Mouse (Mus musculus) G1E-ER4 (cell line): ENCODE results near the gene Dhx32. TPM values are rescaled to one million over a fixed set of nuclear protein-coding genes. Genes with fewer than 3 reads are reported as not detected.

Experiments used
- GATA1 ChIP-seq: IDR thresholded peaks from one replicate; pipeline ENCODE4 v1.8.0; 2012; ENCODE audit warnings: low read length, inconsistent platforms
- polyA plus RNA-seq: library from polyadenylated mRNA; stranded (reverse); fragments of >175 nt; gene quantifications from 2 replicates; pipeline ENCODE4 v1.2.3, GENCODE M21; 2012

Gene Dhx32
- polyA plus RNA-seq: 6.1 and 10.5 TPM in 2 replicates

DNA sequence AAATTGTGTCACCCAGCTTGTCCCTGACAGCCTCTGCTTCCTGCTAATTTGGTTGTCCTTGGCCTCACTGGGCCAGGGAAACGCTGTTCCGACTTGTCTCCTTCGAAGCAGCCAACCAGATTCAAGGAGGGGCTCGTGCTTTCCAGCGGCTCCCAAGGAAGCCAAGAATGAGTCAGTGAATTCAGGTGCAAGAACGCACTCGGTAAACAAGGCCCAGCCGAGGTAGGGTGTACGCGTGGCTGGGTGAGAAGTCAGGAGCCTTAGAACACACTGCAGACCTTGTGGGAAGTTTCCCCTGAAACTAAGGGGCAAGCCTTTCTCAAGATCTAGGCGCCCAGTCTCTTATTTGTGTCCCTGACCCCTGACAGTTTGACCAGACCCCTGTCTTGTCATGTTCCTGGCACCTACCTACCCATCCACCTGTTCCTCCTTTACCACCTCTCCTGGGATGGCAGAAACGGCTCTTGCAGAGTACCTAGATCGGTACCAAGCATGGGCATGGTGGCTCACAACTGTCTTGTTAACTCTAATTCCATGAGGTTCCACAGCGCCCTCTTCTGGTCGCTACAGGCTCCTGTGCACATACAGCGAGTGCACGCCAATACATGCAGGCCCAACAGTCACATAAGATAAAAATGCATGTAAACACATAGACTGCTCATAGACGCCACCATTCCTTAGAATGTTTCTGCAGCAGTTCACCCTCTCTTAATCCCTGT lies at the start of gene Dhx32:
Gene Dhx32, minus strand, starts transcription at position 10 of the 719 bp plus-strand sequence.
- TF ChIP-seq GATA1: no peak

DNA sequence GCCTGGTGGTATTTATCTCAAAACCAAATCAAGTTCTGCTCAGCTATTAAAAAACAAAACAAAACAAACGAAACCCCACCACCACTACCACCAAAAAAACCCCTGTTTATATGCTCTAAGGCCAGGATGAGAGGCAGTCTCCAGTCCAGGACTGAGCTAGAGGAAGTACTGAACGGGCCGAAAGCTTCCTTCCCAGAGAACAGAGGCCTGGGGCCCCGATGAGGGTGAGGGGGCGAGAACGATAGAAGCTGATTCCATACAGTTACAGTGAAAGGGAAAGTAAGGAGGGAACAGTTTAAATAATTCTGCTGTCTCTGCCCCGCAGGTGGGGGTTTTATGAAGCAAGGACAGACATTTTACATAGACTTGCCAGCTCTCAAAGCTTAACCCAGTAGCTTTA lies 47.1 kb upstream of the Dhx32 start:
- no peak for TF ChIP-seq GATA1

DNA sequence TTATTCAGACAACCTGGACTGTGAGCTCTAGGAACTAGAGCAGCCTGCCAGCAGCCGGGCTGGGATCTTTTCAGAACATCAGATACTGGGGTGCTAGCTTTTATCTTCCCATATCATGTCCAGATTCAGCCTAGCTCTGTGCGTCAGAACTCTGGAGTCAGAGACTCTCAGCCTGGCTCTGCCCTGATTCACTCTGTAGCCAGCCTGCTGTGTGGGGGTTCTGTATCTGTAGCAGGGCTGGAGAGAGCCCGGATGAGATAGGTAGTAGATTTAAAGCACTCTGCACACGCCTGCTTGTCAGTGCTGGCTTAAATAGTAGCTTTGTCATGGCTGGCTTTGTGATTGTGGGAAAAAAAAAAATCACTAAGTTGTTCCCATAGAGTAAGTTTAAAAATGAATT lies 46.0 kb upstream of the Dhx32 start:
- no peak for TF ChIP-seq GATA1

DNA sequence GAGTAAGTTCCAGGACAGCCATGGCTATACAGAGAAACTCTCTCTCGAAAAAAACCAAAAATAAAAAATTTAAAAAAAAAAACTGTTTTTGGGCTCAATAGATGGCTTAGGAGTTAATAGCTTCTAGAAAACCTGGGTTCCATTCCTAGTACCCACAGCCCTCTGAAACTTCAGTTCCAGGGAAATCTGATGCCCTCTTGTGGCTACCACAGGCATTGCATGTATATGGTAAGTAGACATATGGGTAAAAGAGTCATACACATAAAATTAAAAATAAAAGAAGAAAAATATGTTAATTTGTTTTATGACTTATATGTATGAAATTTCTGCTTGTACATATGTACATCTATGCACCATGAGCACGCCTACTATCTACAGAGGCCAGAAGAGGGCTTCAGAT lies 42.1 kb upstream of the Dhx32 start:
- TF ChIP-seq GATA1: no peak

DNA sequence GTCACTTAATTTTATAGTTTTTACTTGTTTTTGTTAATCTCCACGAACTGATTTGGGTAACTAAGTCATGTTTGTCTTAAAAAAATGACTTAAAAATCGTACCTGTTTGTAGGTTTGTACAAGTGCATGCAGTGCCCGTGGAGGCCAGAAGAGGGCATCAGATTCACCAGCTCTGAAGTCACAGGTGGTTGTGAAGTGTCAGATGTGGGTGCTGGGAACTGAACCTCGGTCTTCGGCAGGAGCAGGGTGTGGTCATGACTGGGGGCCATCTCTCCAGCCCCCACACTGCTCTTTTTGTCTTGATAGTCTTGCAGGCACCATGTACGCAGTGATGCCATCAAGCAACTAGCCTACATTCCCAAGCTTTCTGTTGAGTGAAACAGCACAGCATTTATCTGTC lies 41.2 kb upstream of the Dhx32 start:
- no peak for TF ChIP-seq GATA1

DNA sequence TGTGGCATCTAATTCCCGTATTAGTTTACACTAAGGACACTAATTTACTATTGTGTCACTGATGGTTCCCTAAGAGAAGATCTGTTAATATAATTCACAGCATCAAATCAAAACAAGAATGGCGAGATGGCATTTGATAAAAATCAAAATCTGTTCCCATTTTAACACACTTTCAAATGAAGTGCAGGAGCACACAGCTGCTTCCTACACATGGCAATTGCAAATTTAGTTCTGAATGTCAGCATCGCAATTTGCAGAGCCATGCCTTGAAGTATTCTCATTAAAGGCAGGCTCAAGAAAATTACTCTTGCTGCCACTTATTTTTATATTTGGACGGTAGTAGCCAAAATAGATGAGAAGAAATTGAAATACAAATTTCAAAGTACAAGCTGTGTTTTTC lies 30.8 kb upstream of the Dhx32 start:
- TF ChIP-seq GATA1: no peak

DNA sequence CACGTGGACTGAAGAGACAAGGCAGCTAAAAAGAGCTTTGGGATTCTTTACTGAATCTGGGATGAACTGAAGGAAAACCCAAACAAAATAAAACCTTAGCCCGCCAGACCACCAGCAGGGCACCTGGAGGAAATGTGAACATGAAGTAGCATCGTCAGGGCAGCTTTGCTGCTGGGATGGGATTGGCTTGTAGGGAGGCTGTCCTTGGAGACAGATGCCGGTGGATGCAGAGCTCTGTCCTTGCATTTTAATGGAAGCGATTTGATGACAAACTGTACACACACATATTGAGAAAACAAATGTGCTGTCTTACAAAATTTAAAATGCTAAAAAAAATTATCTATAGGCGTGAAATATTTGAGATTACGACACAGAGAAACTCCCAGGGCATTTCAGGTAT lies 30.4 kb upstream of the Dhx32 start:
- no peak for TF ChIP-seq GATA1

DNA sequence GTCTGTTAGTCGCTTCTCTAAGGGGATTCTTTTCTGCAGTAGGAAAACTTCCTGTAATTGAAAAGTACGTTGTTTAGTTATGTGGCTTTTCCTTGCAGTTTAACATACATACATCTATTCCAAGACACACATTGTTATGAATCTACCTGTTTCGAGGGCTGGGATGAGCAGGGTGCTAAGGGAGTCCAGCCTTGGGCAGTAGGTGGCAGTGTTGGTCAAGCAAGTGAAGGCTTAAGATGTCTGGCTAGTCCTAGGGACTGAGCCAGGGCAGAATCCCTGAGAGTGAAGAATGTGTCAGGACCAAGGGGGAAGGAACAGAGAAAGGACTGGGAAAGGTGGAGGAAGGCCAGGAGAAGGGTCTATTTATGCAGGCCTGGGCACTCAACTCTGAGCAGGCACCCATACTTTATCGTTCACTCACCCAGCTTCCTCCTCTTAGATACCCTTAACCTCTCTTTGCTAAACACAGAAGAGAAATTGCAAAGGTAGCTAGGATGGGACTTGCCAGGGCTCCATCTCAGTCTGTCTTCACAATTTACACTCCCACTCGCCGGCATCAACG lies 23.2 kb upstream of the Dhx32 start:
- TF ChIP-seq GATA1: no peak

DNA sequence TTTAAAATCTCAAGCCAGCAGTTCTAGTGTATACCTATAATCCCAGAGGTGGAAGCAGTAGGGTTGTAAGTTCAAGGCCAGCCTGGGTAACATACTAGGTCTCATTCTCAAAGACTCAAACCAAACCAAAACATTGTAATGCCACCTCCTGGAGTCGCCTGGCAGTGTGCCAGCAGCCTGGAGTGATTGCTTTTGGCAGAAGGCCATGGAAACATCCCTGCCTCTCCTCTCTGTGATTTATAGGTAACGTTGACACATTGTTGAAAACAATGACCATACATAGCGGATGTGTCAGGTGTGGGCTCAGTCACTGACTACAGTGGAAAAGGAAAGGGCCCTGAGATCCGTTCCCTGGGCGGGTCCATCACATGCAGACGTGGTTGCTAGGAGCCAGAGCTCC lies 19.3 kb upstream of the Dhx32 start:
- TF ChIP-seq GATA1: no peak

DNA sequence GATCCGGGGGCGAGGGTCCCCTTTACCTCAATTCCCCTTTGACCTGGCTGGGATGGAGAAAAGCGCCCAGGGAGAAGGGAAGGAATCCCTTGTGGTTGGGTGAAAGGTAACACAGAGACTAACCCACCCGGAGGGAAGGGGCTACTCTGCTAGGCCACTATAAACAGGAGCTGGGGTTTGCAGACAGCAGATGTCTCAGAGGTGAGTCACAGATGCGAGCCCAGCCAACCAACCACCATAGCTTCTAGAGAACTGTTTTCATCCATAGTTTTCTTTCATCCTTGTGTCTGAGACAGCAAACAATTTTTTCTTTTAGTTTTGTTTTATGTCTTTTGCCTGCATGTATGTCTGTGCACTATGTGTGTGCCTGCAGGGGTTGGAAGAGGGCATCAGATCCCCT lies 17.4 kb upstream of the Dhx32 start:
- no peak for TF ChIP-seq GATA1

DNA sequence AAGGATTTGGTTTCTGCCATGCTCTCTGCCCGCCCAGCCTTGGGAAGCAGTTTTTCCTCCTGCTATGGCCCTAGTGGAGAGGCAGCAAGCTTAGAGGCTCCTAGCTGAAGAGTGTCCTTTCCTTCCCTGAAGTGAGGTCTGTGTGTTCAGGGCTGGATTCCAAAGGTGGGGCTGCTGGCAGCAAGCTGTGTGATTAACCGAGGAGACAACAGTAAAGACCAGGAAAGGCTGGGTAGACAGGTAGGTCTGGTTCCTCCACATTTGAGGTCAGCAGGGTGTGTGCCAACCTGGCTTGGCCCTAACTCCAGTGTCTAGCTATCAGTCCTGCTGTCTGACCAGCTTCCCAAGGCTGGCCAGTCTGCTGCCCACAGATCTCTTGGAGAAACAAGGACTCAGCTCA lies 12.2 kb upstream of the Dhx32 start:
- TF ChIP-seq GATA1: no peak

DNA sequence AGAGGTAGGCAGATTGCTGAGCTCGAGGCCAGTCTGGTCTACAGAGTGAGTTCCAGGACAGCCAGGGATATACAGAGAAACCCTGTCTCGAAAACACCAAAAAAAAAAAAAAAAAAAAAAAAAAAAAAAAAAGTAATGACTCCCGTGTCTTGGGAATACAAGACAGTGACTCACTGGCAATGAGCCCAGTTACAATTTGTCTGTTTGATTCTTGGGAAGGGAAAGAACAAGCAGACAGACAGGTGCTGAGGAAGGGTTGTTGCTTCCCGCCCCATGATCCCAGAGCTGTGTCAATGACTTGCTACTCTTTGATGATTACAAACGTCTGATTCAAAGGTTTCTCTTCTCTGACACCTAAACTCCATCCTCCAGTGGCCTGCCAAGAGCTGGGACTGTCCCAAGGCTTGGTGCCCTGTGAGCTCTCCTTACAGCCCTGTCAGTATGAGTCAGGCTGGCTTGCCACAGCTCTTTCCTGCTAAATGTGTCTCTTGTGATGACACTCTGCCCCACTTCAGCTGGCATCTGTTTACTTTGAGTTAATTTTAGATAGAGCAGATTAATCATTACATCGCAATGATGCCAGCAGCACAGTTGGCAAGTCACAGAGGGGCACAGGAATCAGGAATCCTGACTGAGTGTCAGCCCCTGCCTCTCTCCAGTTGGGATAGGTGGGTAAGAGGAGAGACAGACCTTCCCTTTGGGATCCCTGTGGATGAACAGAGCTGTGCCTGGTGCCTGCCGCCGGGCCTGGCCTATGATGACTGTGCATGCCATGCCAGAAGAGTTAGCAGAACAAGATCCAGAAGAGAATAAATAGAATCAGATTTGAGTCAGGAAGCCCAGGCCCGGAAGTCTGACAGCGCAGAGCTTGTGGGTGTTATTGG lies 11.0 kb upstream of the Dhx32 start:
- TF ChIP-seq GATA1: no peak

DNA sequence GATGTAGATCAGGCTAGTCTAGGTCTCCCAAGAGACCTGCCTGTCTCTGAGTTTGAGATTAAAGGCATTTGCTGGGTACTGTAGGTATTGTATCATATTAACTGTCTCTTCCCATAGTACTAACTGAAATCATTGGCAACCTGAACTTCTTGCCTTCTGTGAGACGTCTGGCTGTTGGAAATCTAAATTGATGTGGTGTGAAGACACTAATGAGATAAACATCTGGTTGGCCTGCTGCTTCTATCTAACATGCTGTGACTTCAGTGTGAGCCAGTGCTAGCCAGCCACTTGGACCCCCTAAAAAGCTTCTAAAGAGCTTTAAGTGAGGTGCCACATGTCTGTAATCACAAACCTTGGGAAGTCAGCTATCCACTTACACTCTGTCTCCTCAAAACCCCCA lies 10.2 kb upstream of the Dhx32 start:
- TF ChIP-seq GATA1: no peak

DNA sequence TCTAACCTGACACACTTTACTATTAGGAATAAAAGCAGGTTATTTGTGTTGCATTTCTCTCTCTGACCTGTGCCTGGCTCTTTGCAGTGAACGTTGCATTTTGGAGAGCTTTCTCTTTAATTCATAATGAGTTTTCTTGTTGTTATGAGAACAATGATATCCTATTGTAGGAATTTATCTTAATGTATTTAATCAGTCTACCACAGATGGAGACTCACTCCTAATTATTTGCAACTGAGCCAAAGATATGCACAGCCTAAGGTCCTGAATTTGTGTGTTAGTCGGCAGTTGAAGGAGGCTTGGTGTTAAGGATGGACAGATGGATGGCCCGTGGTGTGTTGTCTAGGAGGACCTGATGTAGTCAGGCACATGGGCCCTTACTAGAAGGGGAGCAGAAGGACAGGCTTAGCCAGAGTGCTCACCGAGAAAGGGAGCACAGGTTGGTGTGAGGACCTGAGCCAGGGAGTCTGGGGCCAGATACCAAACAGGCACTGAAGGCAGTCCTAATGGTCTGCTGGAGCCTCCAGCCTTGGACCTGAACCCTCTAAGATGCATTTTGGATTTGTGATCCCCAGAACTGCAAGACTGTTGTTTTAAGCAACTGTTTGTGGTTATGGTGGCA lies 8.2 kb upstream of the Dhx32 start:
- TF ChIP-seq GATA1: no peak

DNA sequence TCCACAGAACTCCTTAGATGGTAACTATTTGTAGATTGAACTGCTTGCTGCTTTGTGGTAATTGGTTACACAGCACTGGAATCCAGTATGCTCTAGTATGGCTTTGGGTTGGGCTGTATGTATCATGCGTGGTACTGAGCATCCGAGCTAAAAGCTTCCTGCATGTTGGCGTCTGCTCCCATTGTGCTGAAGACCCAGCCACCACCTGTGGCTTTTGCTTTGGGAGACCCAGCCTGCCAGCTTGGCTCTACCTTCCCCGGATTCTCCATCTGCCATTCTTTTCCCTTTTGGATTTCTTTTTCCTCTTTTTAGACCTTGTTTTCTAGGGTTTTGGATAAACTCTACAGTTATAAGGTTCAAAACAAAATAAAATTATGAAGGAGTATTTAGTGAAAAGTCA lies 7.6 kb upstream of the Dhx32 start:
- TF ChIP-seq GATA1: no peak

DNA sequence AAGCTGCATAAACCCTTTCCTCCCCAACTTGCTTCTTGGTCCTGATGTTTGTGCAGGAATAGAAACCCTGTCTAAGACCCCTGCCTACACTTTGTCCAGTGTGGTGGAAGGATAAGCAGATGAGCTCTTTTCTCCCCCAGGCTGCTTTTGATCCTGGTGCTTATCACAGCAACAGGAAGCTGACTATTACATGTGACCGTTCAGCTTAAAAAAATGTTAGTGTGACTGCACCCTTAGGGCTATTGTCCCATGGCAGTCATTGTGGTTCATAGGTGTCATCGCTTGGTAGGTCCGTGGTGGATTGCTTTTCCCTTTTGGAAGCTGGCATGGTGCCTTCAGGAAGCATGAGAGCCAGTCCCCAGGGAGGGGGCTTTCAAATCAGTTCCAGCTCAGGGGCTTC lies 5.6 kb upstream of the Dhx32 start:
- no peak for TF ChIP-seq GATA1
